In the genomic region with DNA sequence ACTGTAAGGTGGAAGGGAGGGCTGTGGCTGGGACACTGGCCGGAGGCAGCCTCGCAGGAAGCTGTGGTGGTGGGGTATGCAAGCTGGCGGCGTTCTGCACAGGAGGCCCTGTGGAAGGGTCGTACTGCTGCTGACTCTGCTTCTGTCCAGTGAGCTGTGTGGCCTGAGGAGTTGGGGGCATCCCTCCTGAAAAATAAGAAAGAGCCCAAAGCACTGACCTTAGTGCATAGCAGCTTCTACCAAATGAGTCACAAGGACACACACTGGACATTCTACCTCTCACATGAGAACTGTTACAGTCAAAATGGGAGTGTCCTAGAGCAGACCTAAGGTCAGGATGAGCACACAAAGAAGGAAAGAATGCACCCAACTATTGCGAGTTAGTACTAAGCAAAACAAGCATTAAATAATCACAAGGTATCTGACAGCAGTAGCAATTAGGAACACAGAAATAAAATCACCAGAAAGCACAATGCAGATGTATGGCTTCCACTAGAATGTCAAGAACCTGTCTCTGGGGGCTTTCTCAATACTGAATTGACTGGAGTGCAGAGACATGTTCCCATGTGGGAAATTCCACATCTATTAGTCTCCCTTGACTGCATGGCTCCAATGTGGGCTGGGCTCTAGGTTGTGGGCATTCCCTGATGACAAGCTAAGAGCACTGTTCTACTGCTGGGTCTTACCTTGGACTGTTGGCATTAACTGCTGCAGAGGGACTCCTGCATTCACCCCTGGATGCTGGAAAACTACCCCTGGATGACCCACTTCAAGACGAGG, we compare ENCODE assay signal across 28 mouse cellular contexts. TPM values are rescaled to one million over a fixed set of nuclear protein-coding genes. Genes with fewer than 3 reads are reported as not detected.
A peak's percentile ranks its signal among the peaks of the same experiment; 100 is the strongest.
DNase-seq lines count a peak whose midpoint lies in the region; ATAC-seq and TF ChIP-seq lines count a peak whose summit lies in the region.
"Had no signal": no experiment of that assay in that cellular context is flagged by ENCODE, and none has a peak within 500 bp of the region (broad histone marks: within the 10 kb centered on the region; RNA-seq: fewer than 3 reads in every experiment).

No protein-coding gene starts in this region.

- no peak for TF ChIP-seq RAD21 in CH12.LX (IDR thresholded peaks at IDR 0.05; ENCODE audit: low read depth, low read length)

- 92% methylated on average over 7 of the region's 7 CpGs for WGBS in forebrain, embryonic 13.5 days

- H3K4me3 ChIP-seq in CH12.LX (replicated peaks in 1 of 3; ENCODE audit: low read depth in 2 of 3, low read length in 2 of 3, poor library complexity in 1 of 3): no peak overlapping the region
- no peak overlapping the region for H3K4me3 ChIP-seq in forebrain, embryonic 13.5 days
- H3K4me3 ChIP-seq: embryonic facial prominence, embryonic 12.5 days; embryonic facial prominence, embryonic 15.5 days; forebrain, embryonic 12.5 days; heart, adult 2 months; heart, embryonic 10.5 days; heart, embryonic 13.5 days; hindbrain, embryonic 10.5 days; hindbrain, embryonic 13.5 days; intestine, embryonic 15.5 days had no signal

- H3K9ac ChIP-seq in CH12.LX (ENCODE audit: insufficient read depth, low read depth): no peak overlapping the region
- H3K9ac ChIP-seq in forebrain, embryonic 13.5 days: no peak overlapping the region
- H3K9ac ChIP-seq: embryonic facial prominence, embryonic 12.5 days; embryonic facial prominence, embryonic 15.5 days; forebrain, embryonic 12.5 days; heart, embryonic 13.5 days; hindbrain, embryonic 13.5 days; intestine, embryonic 15.5 days had no signal

- no peaks in the 10 kb centered on the region for H3K9me3 ChIP-seq in CH12.LX (replicated peaks; ENCODE audit: low read length)
- no peaks in the 10 kb centered on the region for H3K9me3 ChIP-seq in forebrain, embryonic 13.5 days (replicated peaks)
- H3K9me3 ChIP-seq: embryonic facial prominence, embryonic 12.5 days; embryonic facial prominence, embryonic 15.5 days; forebrain, embryonic 12.5 days; heart, embryonic 10.5 days; heart, embryonic 13.5 days; hindbrain, embryonic 10.5 days; hindbrain, embryonic 13.5 days; intestine, embryonic 15.5 days had no signal

- no peak overlapping the region for H3K27ac ChIP-seq in CH12.LX (ENCODE audit: insufficient read depth, low read depth)
- no peak overlapping the region for H3K27ac ChIP-seq in forebrain, embryonic 13.5 days
- H3K27ac ChIP-seq: embryonic facial prominence, embryonic 12.5 days; embryonic facial prominence, embryonic 15.5 days; forebrain, embryonic 12.5 days; heart, adult 2 months; heart, embryonic 10.5 days; heart, embryonic 13.5 days; hindbrain, embryonic 10.5 days; hindbrain, embryonic 13.5 days; intestine, embryonic 15.5 days had no signal

- H3K79me2 ChIP-seq in CH12.LX (replicated peaks; ENCODE audit: control insufficient read depth, extremely low read depth, insufficient read depth, poor library complexity, severe bottlenecking): peaks cover 28% of the 10 kb centered on the region

- H3K36me3 ChIP-seq in CH12.LX (replicated peaks in 1 of 2; ENCODE audit: control insufficient read depth in 1 of 2, insufficient read depth in 1 of 2, low read length in 1 of 2): peaks cover 51 to 84% of the 10 kb centered on the region in 2 experiments
- peaks cover 54% of the 10 kb centered on the region for H3K36me3 ChIP-seq in forebrain, embryonic 13.5 days (ENCODE audit: poor library complexity, severe bottlenecking)

- dilution Hi-C loops in CH12.LX (cut with MboI; ENCODE audit: extremely low pct_ligation_motif_present, extremely low pct_unique_long_range_greater_than_20kb, low sequenced_read_pairs): no loop called here

- TF ChIP-seq EP300 in CH12.LX (IDR thresholded peaks at IDR 0.05; ENCODE audit: low read length): no peak

- no peaks in the 10 kb centered on the region for H3K27me3 ChIP-seq in CH12.LX (replicated peaks)
- H3K27me3 ChIP-seq in forebrain, embryonic 13.5 days: no peaks in the 10 kb centered on the region
- H3K27me3 ChIP-seq: embryonic facial prominence, embryonic 12.5 days; embryonic facial prominence, embryonic 15.5 days; forebrain, embryonic 12.5 days; heart, embryonic 13.5 days; hindbrain, embryonic 13.5 days; intestine, embryonic 15.5 days had no signal

- H3K4me2 ChIP-seq in CH12.LX (ENCODE audit: insufficient read depth, low read depth, poor library complexity, severe bottlenecking): no peak overlapping the region
- no peak overlapping the region for H3K4me2 ChIP-seq in forebrain, embryonic 13.5 days
- H3K4me2 ChIP-seq: embryonic facial prominence, embryonic 12.5 days; embryonic facial prominence, embryonic 15.5 days; forebrain, embryonic 12.5 days; heart, embryonic 13.5 days; hindbrain, embryonic 13.5 days; intestine, embryonic 15.5 days had no signal

- peaks cover 6 to 26% of the 10 kb centered on the region in 2 experiments; a peak in 2 of 4 replicates for H3K4me1 ChIP-seq in CH12.LX (ENCODE audit: control insufficient read depth in 1 of 2, insufficient read depth in 2 of 2)
- H3K4me1 ChIP-seq in forebrain, embryonic 13.5 days: no peaks in the 10 kb centered on the region
- H3K4me1 ChIP-seq: embryonic facial prominence, embryonic 12.5 days; embryonic facial prominence, embryonic 15.5 days; forebrain, embryonic 12.5 days; heart, embryonic 10.5 days; heart, embryonic 13.5 days; hindbrain, embryonic 10.5 days; hindbrain, embryonic 13.5 days; intestine, embryonic 15.5 days had no signal

- in situ Hi-C loops in CH12.LX (cut with MboI; ENCODE audit: low pct_ligation_motif_present, low pct_unique_long_range_greater_than_20kb, low sequenced_read_pairs): no loop called here

- DNase-seq in adrenal gland, adult (ENCODE audit: inconsistent age in 2 of 2, low spot score in 1 of 2): peak; percentile 38 to 81
- no peak for DNase-seq in adrenal gland, postnatal 4 days (ENCODE audit: low spot score in 2 of 2)
- no peak for DNase-seq in CH12.LX (ENCODE audit: extremely low read depth)
- DNase-seq in adrenal gland, adult 2 months: peak; percentile 52
- peak; percentile 22 for DNase-seq in adrenal gland, postnatal 14 days
- DNase-seq in right cerebral cortex, postnatal 25 days: no peak
- DNase-seq: cerebellum, adult 18-20 months; cerebellum, adult 9-10 months; cerebellum, postnatal 25 days; gastrocnemius, postnatal 10 days; gastrocnemius, postnatal 36 days; heart, adult 2 months; heart, postnatal 36 days; kidney, adult 11 months; kidney, adult 8-10 months had no signal

- ATAC-seq in erythroid progenitor cell, adult 5-6 weeks (replicated peaks; ENCODE audit: low FRiP score, poor library complexity, severe bottlenecking): no peak
- ATAC-seq in forebrain, embryonic 13.5 days: no peak
- ATAC-seq: CD4-positive, CD25-positive, alpha-beta regulatory T cell, adult 4 months; forebrain, embryonic 16.5 days; hindbrain, embryonic 16.5 days; intestine, embryonic 15.5 days had no signal

- no peak for TF ChIP-seq CTCF in CH12.LX (conservative IDR thresholded peaks at IDR 0.05 in 1 of 2, IDR thresholded peaks at IDR 0.05 in 1 of 2; ENCODE audit: low read depth in 2 of 2, low read length in 2 of 2)

- no peak for TF ChIP-seq POLR2A in CH12.LX (IDR thresholded peaks at IDR 0.05; ENCODE audit: low read depth, low read length)

TF ChIP-seq in CH12.LX, 34 proteins besides CTCF, POLR2A, EP300 and RAD21:
- no peak for TF ChIP-seq ZMIZ1 (IDR thresholded peaks at IDR 0.05; ENCODE audit: low read depth, low read length)
- peak; percentile 59; the same call in 1 of the 2 replicates for TF ChIP-seq IRF4 (IDR thresholded peaks at IDR 0.05; ENCODE audit: low read depth, low read length)

RNA-seq across cellular contexts. Expression of a gene that starts 30.8 kb away (rescaled TPM):
- total RNA-seq in adrenal gland, postnatal 4 days (2021): 100 to 1,000 TPM in 1 of 2 experiments, 10 to 100 TPM in 1; 93.2 to 114 TPM
- total RNA-seq in CH12.LX (2012; rRNA removed): 28.6 and 30.9 TPM in 2 replicates
- 12.1 and 13.3 TPM in 2 replicates for total RNA-seq in CH12.LX (2014; rRNA removed)
- polyA plus RNA-seq in CH12.LX (2012; ENCODE audit: insufficient read length, low read depth): 41.1 and 55.8 TPM in 2 replicates
- 10 to 100 TPM; 69.1 to 90.6 TPM for total RNA-seq in adrenal gland, adult 2 months (2021)
- 68.3 and 74.6 TPM in 2 replicates for polyA plus RNA-seq in adrenal gland, adult 2 months (2012; rRNA removed)
- 84.7 and 85.3 TPM in 2 replicates for total RNA-seq in adrenal gland, postnatal 14 days (2021)
- 124 and 132 TPM in 2 replicates for total RNA-seq in erythroid progenitor cell, adult 5-6 weeks (2015; ENCODE audit: low replicate concordance)
- 94.1 and 117 TPM in 2 replicates for total RNA-seq in erythroid progenitor cell, adult 5-6 weeks (2017; ENCODE audit: low replicate concordance)
- polyA plus RNA-seq in forebrain, embryonic 13.5 days (2015; fragmentation: Nextera tagmentation; extraction: Ambion mirVana): 50.1 and 62.3 TPM in 2 replicates

RNA-seq across cellular contexts. Expression of a gene that starts 40.8 kb away (rescaled TPM):
- total RNA-seq in adrenal gland, postnatal 4 days (2021): 10 to 100 TPM; 40.2 to 47.2 TPM
- total RNA-seq in CH12.LX (2012; rRNA removed) (84.6 and 99.3 TPM in 2 replicates), CH12.LX (2014; rRNA removed) (54.4 and 59.1 TPM in 2 replicates)
- 72.4 and 93.1 TPM in 2 replicates for polyA plus RNA-seq in CH12.LX (2012; ENCODE audit: insufficient read length, low read depth)
- 10 to 100 TPM; 37.0 to 54.3 TPM for total RNA-seq in adrenal gland, adult 2 months (2021)
- 23.1 and 29.4 TPM in 2 replicates for polyA plus RNA-seq in adrenal gland, adult 2 months (2012; rRNA removed)
- 38.5 and 45.8 TPM in 2 replicates for total RNA-seq in adrenal gland, postnatal 14 days (2021)
- 2.1 and 3.6 TPM in 2 replicates for total RNA-seq in erythroid progenitor cell, adult 5-6 weeks (2015; ENCODE audit: low replicate concordance)
- 1.7 and 4.1 TPM in 2 replicates for total RNA-seq in erythroid progenitor cell, adult 5-6 weeks (2017; ENCODE audit: low replicate concordance)
- polyA plus RNA-seq in forebrain, embryonic 13.5 days (2015; fragmentation: Nextera tagmentation; extraction: Ambion mirVana): 27.3 and 27.7 TPM in 2 replicates

Comparison
In these comparisons a context has a peak if more than half of its experiments do, and no peak if none do; other contexts are left out.
1. DNase-seq: peak in adrenal gland, adult (2 of 2), adrenal gland, adult 2 months (single experiment) and adrenal gland, postnatal 14 days (single experiment); none in adrenal gland, postnatal 4 days (0 of 2), CH12.LX (single experiment) and right cerebral cortex, postnatal 25 days (single experiment).